Mouse (Mus musculus): ENCODE results near the gene Tas1r3. TPM values are rescaled to one million over a fixed set of nuclear protein-coding genes. Genes with fewer than 3 reads are reported as not detected.

Tas1r3 gene
- total RNA-seq, 2 experiments from 2014 or later = 0.11 to 0.15 TPM

DNA sequence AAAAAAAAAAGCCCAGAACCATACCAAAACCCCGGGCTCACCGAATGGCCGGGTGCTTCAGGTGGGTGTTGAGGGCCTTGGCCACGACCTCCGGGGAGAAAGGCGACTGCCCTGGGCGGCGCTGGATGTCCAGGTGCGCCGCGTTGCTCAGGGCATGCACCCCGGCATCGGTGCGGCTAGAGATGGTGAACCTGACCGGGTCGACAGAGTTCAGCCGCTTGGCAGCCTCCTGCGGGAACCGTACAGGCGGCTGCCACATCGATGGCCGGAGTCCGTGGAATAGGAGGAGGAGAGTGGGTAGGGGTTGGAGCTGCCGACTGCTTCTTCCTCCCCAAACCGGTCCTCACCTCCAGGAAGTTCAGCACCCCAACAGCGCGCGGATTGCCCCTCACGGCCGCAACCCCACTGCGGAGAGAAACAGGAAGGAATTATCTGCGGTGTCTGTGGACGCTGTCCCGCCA lies 27.9 kb upstream of the Tas1r3 start:
- intact Hi-C loops (cut with DNase I) = loop anchor here (1.0 kb wide), 1 partner anchor 52 kb away; the partner anchor contains the start of gene Ube2j2
- DNase-seq (ENCODE audit: low spot score in 2 of 2) = no peak

GRCm38 (mm10) chr4:155889316-155889715 lies 26.2 kb upstream of the Tas1r3 start:
- intact Hi-C loops (cut with DNase I) = no loop called here
- peak in 1 of 2 experiments; percentile 2 for DNase-seq (ENCODE audit: low spot score in 2 of 2)

DNA sequence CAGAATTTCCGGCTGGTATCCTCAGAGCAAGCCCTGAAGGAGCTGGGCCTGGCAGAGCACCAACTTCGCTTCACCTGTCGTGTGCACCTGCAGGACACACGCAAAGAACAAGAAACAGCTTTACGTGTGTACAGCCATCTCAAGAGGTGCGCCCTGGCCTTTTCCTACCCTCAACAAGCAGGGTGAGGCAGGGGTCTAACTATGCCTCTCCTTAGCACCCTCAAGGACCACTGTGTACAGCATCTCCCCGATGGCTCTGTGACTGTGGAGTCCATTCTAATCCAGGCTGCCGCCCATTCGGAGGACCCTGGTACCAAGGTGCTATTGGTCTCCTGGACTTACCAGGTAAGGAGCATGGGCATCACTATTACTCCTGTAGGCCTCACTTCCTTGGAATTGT lies 25.0 kb upstream of the Tas1r3 start:
- DNase-seq (ENCODE audit: low spot score in 2 of 2) = peak in 1 of 2 experiments; percentile 2
- intact Hi-C loops (cut with DNase I) = no loop called here

DNA sequence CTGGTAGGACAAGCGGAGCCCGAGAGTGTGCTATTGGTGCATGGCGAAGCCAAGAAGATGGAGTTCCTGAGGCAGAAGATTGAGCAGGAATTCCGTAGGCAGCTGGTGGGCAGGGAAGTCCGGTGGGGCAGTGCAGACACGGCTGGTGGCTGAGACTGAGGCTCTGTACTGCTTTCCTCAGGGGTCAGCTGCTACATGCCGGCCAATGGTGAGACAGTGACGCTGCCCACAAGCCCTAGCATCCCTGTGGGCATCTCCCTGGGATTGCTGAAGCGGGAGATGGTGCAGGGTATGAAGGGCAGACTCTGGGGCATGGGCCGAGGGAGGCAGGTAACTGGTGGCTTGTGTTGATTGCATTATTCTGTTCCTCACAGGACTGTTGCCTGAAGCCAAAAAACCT lies 24.5 kb upstream of the Tas1r3 start:
- DNase-seq (ENCODE audit: low spot score in 2 of 2) = peak in 1 of 2 experiments; percentile 2
- intact Hi-C loops (cut with DNase I) = no loop called here

GRCm38 (mm10) chr4:155886330-155886729 lies 23.2 kb upstream of the Tas1r3 start:
- intact Hi-C loops (cut with DNase I) = no loop called here

GRCm38 (mm10) chr4:155883587-155883986 lies 20.4 kb upstream of the Tas1r3 start:
- DNase-seq (ENCODE audit: low spot score in 2 of 2) = no peak
- intact Hi-C loops (cut with DNase I) = no loop called here

More at GRCm38 (mm10) chr4:155886330-155886729, 23.2 kb upstream of the Tas1r3 start:
- peak in 1 of 2 experiments; percentile 1 for DNase-seq (ENCODE audit: low spot score in 2 of 2)

DNA sequence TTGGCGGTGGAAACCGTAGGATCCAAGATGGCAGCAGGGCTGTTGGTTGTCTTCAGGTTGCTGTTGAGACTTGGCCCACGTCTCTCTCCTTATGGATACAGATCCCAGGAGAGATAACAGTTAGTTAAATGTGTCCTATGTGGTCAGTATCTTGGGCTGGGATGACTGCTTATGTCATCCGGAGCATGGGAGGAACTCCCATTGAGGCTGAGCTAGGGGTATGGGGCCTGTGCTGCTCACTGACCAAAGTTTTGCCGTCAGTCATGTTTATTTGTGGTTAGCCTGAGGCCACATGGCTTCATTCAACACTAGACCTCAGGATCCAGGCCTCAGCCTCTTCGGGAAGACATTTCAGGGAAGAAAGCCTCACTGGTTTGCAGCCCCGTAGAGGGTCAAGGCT lies 8.2 kb upstream of the Tas1r3 start:
- DNase-seq (ENCODE audit: low spot score in 2 of 2) = no peak
- intact Hi-C loops (cut with DNase I) = no loop called here

- peak; percentile 96 to 97 for DNase-seq (ENCODE audit: low spot score in 2 of 2)
- intact Hi-C loops (cut with DNase I) = loop anchor here (2.0 kb wide), 2 partner anchors 23 kb away; partner anchors contain the start of gene Dvl1
Measured at GRCm38 (mm10) chr4:155869317-155870033, 6.3 kb upstream of the Tas1r3 start, which contains the start of the genes Cptp and Ints11. Gene Cptp, minus strand, starts transcription at chr4:155869440. Gene Ints11, plus strand, starts transcription at chr4:155869546.

DNA sequence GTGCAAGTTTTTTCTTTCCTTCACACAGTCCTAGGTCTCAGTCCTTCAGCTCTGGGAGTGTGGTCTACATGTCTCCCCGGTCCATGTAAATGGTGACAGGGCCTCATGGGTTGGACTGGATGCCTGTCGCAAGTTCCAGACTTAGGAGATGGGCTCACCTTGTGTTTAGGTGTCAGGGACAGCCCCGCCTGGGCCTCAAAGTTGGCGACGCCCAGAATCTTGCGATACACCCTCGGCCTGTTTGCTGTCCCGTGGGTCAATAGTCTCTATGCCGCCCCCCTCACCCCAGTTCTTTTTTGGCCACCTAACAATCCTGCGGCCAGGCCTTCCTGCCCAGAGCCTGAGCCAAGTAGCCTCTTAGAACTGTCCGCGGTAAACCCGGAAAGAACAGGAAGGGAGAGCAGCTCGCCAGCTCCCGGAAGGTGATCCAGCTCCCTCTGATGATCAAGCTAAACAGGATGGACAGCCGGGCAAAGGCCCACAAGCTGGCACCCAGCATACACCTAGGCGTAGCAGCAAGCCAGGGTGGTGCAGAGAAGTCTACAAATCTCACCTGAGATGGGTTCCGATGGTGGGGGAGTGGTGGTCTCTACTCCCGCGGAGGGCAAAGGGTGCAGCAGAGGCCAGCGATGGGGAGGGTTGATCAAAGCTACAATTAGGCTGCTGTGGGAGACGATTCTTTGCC lies 5.6 kb upstream of the Tas1r3 start:
- intact Hi-C loops (cut with DNase I) = loop anchor here (2.0 kb wide), 2 partner anchors 22 to 24 kb away; partner anchors contain the start of gene Dvl1
- DNase-seq (ENCODE audit: low spot score in 2 of 2) = no peak

DNA sequence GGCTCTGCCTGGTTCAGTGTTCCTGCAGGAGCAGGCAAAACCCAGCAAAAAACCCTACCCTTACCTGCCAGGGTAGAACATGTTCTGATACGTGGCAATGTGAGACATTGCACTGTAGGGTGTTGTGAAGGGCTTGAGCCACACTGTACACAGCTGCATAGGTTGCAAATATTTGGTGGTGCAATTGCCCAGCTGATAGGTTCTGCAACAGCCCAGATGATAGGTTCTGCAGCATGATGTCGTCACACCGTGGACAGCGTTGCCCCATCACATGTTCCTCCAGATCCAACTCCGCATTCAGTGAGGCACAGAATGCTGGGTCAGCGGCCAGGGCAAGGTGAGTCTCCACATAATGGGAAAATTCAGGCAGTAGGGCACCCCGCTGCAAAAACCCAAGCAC lies 1.4 kb downstream of the Tas1r3 start:
- intact Hi-C loops (cut with DNase I) = no loop called here
- DNase-seq (ENCODE audit: low spot score in 2 of 2) = no peak

GRCm38 (mm10) chr4:155859318-155859717 lies 3.8 kb downstream of the Tas1r3 start:
- intact Hi-C loops (cut with DNase I) = no loop called here
- DNase-seq (ENCODE audit: low spot score in 2 of 2) = no peak

GRCm38 (mm10) chr4:155856881-155857280 lies 6.3 kb downstream of the Tas1r3 start:
- intact Hi-C loops (cut with DNase I) = no loop called here
- DNase-seq (ENCODE audit: low spot score in 2 of 2) = no peak

DNA sequence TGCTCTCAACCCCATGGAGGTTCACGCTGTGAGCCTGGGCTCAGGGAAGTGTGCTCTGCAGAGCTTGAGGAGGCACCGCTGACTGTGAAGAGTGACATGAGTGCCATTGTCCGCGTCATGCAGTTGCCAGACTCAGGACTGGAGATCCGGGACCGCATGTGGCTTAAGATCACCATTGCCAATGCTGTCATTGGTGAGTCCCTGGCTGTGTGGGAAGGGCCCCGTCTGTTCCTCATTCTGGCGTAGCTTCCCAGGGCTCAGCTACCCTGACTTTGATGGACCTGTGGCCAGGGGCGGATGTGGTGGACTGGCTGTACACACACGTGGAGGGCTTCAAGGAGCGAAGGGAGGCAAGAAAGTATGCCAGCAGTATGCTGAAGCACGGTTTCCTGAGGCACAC lies 7.1 kb downstream of the Tas1r3 start:
- intact Hi-C loops (cut with DNase I) = no loop called here
- no peak for DNase-seq (ENCODE audit: low spot score in 2 of 2)

DNA sequence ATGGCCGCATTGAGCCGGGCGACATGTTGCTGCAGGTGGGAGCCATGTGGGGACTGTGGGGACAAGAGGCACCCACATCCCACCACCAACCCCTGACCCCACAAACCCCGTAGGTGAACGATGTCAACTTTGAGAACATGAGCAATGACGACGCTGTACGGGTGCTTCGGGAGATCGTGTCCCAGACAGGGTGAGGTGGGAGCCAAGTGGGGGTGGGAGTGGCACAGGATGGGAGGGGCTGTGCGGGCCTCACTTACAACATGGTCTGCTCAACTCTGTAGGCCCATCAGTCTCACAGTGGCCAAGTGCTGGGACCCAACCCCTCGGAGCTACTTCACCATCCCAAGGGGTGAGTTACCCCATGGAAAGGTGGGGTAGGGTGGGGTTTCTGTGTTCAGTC lies 8.2 kb downstream of the Tas1r3 start:
- intact Hi-C loops (cut with DNase I) = no loop called here
- DNase-seq (ENCODE audit: low spot score in 2 of 2) = no peak

GRCm38 (mm10) chr4:155853421-155853820 lies 9.7 kb downstream of the Tas1r3 start:
- no peak for DNase-seq (ENCODE audit: low spot score in 2 of 2)
- intact Hi-C loops (cut with DNase I) = no loop called here

DNA sequence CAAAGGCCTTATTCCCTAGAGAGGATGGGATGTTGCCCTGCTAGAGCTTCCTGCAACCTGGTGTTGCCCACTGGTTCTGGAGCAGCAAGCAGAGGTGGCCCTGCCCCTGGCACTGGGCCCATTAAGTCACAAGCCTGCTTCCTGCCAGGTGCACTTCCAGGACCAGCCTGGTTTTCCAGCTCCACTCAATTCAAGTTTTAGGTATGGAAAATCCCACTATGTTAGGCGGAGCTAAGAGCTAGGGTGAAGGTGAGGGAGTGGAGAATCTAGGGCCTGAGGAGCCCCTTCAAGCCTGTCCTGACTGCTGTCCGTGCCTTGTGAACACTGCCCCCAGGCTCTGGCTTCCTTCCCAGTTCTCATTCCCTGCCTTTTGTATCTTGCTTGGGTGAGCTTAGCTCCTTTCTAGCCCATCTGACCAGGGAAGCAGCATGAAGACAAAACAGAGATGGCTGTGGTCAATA lies 11.2 kb downstream of the Tas1r3 start:
- intact Hi-C loops (cut with DNase I) = no loop called here
- DNase-seq (ENCODE audit: low spot score in 2 of 2) = no peak

- intact Hi-C loops (cut with DNase I) = no loop called here
- no peak for DNase-seq (ENCODE audit: low spot score in 2 of 2)
Measured at GRCm38 (mm10) chr4:155851368-155851767, 11.8 kb downstream of the Tas1r3 start.

DNA sequence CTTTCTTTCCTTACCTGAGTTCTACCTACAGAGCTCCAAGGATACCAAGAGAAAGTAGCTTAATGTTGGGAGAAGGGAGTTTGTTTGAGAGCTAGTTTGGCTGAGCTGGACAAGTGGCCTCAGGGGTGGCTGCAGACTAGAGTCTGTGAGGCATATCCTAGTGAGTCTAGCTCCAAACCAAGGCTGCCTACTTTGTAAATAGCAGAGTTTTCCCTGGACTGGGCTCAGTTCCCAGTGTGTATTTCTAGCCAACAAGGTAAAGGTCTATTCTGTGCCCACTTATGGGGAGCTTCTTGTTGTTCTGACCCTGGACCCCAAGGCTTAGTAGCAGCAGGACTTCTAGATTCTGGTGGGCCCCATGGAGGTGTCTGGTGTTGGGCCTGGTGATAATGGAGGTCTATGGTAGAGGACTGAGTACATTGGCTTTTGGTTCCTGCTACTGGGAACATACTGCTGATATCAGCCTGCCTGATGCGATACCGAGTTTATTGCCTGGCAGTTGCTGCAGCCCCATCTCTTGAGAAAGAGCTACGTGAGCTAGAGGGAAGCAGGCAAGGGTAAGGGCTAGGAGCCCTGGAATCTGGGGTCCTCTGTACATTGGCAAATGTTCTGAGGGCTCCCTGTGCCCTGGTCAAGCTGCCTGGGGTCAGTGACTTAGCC lies 13.2 kb downstream of the Tas1r3 start:
- intact Hi-C loops (cut with DNase I) = no loop called here
- DNase-seq (ENCODE audit: low spot score in 2 of 2) = no peak

DNA sequence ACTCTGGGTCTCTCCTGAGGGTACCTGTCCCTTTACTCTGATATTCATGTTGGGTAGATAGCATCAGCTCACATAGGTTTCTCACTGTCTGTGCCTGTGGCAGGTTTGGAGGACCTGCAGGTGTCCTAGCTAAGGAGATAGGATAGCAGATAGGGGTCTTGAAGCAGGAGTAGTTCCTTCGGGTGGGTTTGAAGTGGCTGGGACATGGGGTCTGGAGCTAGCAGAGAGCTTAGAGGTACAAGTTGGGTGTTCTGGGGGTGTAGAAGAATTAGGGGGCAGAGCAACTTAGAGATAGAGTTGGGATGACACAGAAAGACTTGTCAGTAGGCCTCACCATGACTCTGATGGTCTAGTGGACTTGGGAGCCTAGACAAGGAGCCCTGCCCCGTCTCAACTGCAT lies 13.8 kb downstream of the Tas1r3 start:
- intact Hi-C loops (cut with DNase I) = no loop called here
- DNase-seq (ENCODE audit: low spot score in 2 of 2) = no peak

GRCm38 (mm10) chr4:155848434-155849095 lies 14.6 kb downstream of the Tas1r3 start:
- intact Hi-C loops (cut with DNase I) = no loop called here
- DNase-seq (ENCODE audit: low spot score in 2 of 2) = no peak
